Mouse (Mus musculus): ENCODE data around the gene Actl10. TPM values are rescaled to one million over a fixed set of nuclear protein-coding genes. Genes with fewer than 3 reads are reported as not detected.

The Actl10 gene
- polyA plus RNA-seq, 1 experiment from 2014 or later, result not detected

- Histone ChIP-seq H3K9me3 (ENCODE audit: low read length) (no peaks in the 10 kb centered on the region), H3K4me3 (ENCODE audit: low read depth, low read length) (peak overlapping the region; percentile 23; the same call in 1 of the 2 replicates), H3K36me3 (ENCODE audit: insufficient read depth, low read length) (no peaks in the 10 kb centered on the region), H3K27me3 (replicated peaks; ENCODE audit: insufficient read depth, low read length) (no peaks in the 10 kb centered on the region), H3K4me2 (replicated peaks; ENCODE audit: low read depth, low read length) (peak overlapping the region; percentile 56), H3K27ac (ENCODE audit: low read length) (no peak overlapping the region), H3K9ac (replicated peaks; ENCODE audit: low read depth) (no peak overlapping the region), H3K4me1 (ENCODE audit: insufficient read depth, low read depth, low read length) (peaks cover 16% of the 10 kb centered on the region)
- TF ChIP-seq CTCF (IDR thresholded peaks at IDR 0.05), result peak; percentile 83
- no peak for TF ChIP-seq EP300 (IDR thresholded peaks at IDR 0.05)
- 9% methylated on average over 27 of the region's 27 CpGs for WGBS
- DNase-seq (ENCODE audit: low spot score) (peak; percentile 87), ATAC-seq (peak; percentile 74)
Measured at GRCm38 (mm10) chr2:154552424-154552907, 890 bp downstream of the Actl10 start.

DNA sequence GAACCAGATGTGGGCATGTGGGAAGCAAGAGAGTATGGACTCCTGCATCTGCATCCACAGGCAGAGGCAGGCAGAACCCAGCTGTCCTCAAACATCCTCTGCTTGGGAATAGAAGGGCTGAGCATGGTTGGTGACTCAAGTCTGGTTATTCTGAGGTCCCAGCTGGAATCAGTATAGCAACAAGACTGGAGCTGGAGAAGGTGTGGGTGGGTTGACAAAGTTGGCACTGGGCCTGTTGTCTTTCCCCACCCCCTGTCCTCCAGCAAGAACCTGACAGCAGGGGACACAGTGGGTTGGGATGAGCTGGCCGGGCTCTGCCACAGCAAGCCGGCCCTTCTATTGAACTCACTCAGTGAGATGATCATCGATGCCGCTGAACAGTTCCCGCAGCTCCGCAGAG, 3.7 kb downstream of the Actl10 start:
- Histone ChIP-seq H3K27me3 (replicated peaks; ENCODE audit: insufficient read depth, low read length) (no peaks in the 10 kb centered on the region), H3K9me3 (ENCODE audit: low read length) (no peaks in the 10 kb centered on the region), H3K4me1 (ENCODE audit: insufficient read depth, low read depth, low read length) (peaks cover 10% of the 10 kb centered on the region; the same call in 1 of the 2 replicates), H3K4me2 (replicated peaks; ENCODE audit: low read depth, low read length) (no peak overlapping the region), H3K9ac (replicated peaks; ENCODE audit: low read depth) (no peak overlapping the region), H3K27ac (ENCODE audit: low read length) (no peak overlapping the region), H3K4me3 (ENCODE audit: low read depth, low read length) (no peak overlapping the region), H3K36me3 (ENCODE audit: insufficient read depth, low read length) (no peaks in the 10 kb centered on the region)
- 75% methylated on average over 6 of the region's 6 CpGs for WGBS
- peak; percentile 36 for DNase-seq (ENCODE audit: low spot score)
- 0 out of 2 replicates have a peak, but pooled peaks have one; percentile 1 for ATAC-seq
- no peak for TF ChIP-seq CTCF (IDR thresholded peaks at IDR 0.05)
- no peak for TF ChIP-seq EP300 (IDR thresholded peaks at IDR 0.05)

GRCm38 (mm10) chr2:154557184-154557832, 5.7 kb downstream of the Actl10 start:
- Histone ChIP-seq H3K4me2 (replicated peaks; ENCODE audit: low read depth, low read length) (no peak overlapping the region), H3K4me3 (ENCODE audit: low read depth, low read length) (no peak overlapping the region), H3K4me1 (ENCODE audit: insufficient read depth, low read depth, low read length) (peaks cover 4% of the 10 kb centered on the region; the same call in 1 of the 2 replicates), H3K27me3 (replicated peaks; ENCODE audit: insufficient read depth, low read length) (no peaks in the 10 kb centered on the region), H3K9ac (replicated peaks; ENCODE audit: low read depth) (no peak overlapping the region), H3K27ac (ENCODE audit: low read length) (no peak overlapping the region), H3K9me3 (ENCODE audit: low read length) (no peaks in the 10 kb centered on the region), H3K36me3 (ENCODE audit: insufficient read depth, low read length) (no peaks in the 10 kb centered on the region)
- TF ChIP-seq EP300 (IDR thresholded peaks at IDR 0.05) (no peak), CTCF (IDR thresholded peaks at IDR 0.05) (no peak)
- WGBS, result 31% methylated on average over 5 of the region's 5 CpGs
- DNase-seq (ENCODE audit: low spot score), result no peak
- ATAC-seq, result no peak

DNA sequence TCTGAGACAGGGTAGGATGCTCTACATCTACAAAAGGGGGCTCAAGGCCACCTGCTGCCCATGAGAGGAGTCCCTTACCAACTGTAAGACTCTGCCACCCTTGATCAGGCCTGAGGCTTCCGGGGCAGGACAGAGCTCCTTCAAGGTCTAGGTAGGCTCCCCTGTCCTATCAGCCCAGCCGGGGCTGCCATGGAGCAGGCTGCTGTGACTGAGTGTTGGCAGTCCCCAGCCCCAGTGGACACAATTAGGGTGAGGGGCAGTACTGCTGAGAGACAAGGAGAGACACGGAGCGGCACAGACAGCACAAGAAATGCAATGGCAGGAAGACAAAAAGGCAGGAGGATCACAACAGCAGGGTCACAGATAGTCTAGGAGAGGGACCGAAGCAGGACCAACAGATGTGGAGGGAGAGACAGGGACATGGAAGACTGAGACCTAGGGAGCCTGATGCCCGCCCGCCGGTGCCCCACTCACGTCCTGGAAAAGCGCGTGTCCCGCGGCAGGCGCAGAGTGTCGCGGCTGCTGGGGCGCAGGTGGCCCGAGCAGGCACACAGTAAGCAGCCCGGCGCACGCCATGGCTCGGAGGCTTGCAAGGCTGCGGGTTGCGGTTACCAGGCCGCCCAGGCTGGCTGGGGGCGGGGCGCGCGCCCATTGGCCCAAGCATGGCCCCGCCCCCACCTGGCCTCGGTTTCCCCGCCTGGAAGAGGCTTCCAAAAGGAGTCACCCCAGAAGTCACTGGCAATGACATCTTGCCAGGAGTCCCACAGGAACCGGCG, 6.9 kb downstream of the Actl10 start, which contains the start of gene Necab3:
Necab3 (minus strand) TSS at position 627 of the 776 bp plus-strand sequence.
- TF ChIP-seq EP300 (IDR thresholded peaks at IDR 0.05) (no peak), CTCF (IDR thresholded peaks at IDR 0.05) (no peak)
- Histone ChIP-seq H3K4me2 (replicated peaks; ENCODE audit: low read depth, low read length) (peak within 1 kb of the TSS; percentile 41), H3K36me3 (ENCODE audit: insufficient read depth, low read length) (no peaks in the 10 kb centered on the region), H3K27me3 (replicated peaks; ENCODE audit: insufficient read depth, low read length) (no peaks in the 10 kb centered on the region), H3K9ac (replicated peaks; ENCODE audit: low read depth) (no peak within 1 kb of the TSS), H3K9me3 (ENCODE audit: low read length) (no peaks in the 10 kb centered on the region), H3K27ac (ENCODE audit: low read length) (no peak within 1 kb of the TSS), H3K4me3 (ENCODE audit: low read depth, low read length) (0 out of 2 replicates have a peak within 1 kb of the TSS, but pooled peaks have one; percentile 17), H3K4me1 (ENCODE audit: insufficient read depth, low read depth, low read length) (peaks cover 3% of the 10 kb centered on the region; the same call in 1 of the 2 replicates)
- no peak for DNase-seq (ENCODE audit: low spot score)
- peak; percentile 42; the same call in 1 of the 2 replicates for ATAC-seq
- 9% methylated on average over 33 of the region's 34 CpGs for WGBS

DNA sequence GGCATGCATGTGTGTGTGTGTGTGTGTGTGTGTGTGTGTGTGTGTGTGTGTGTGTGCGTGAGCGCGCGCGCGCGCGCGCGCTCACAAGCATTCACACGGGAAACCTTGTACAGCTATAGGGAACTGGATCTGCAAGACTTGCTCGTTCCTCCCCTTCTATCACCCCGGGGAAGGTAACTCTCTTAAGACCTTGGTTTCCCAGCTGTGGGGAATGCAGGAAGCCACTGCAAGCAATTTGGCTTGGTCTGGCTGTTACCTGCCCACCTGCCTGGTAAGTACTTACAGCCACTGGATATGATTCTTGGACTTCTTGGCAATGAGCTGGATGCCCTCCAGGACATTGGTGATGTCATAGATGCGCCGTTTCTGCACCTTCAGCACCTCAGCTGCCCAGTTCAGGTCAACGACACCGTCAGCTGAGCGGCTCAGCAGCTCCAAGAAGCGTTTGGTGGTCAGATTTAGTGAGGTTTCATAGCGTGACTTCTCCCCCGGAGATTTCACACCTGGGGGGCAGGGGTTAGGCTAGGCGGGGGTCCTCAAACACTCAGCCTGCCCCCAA, 12.1 kb downstream of the Actl10 start:
- Histone ChIP-seq H3K4me2 (replicated peaks; ENCODE audit: low read depth, low read length) (no peak overlapping the region), H3K9me3 (ENCODE audit: low read length) (no peaks in the 10 kb centered on the region), H3K4me3 (ENCODE audit: low read depth, low read length) (no peak overlapping the region), H3K9ac (replicated peaks; ENCODE audit: low read depth) (no peak overlapping the region), H3K4me1 (ENCODE audit: insufficient read depth, low read depth, low read length) (peaks cover 12% of the 10 kb centered on the region; the same call in 1 of the 2 replicates), H3K36me3 (ENCODE audit: insufficient read depth, low read length) (no peaks in the 10 kb centered on the region), H3K27me3 (replicated peaks; ENCODE audit: insufficient read depth, low read length) (no peaks in the 10 kb centered on the region), H3K27ac (ENCODE audit: low read length) (no peak overlapping the region)
- no peak for DNase-seq (ENCODE audit: low spot score)
- TF ChIP-seq EP300 (IDR thresholded peaks at IDR 0.05), result no peak
- no peak for TF ChIP-seq CTCF (IDR thresholded peaks at IDR 0.05)
- no peak for ATAC-seq
- 82% methylated on average over 22 of the region's 22 CpGs for WGBS

DNA sequence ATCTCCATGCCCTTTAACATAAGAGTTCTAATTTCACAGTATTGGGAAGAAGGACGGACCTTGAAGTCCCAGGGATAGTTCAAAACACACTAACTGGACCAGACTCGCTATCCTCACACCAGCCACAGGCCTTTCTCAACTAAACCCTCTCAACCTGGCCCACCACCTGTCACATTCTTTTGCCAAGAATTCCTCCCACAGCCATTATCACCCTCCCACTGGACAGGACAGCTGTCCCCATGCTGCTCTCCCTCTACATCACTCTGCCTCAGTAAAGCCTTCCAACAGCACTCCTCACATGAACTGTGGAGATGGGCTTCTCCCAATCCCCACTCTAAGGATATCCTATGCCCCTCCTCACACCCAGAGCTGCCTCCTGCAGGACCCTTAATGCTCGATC, 14.0 kb downstream of the Actl10 start:
- H3K27ac ChIP-seq (ENCODE audit: low read length), result no peak overlapping the region

More for the DNA sequence above, 14.0 kb downstream of the Actl10 start:
- Histone ChIP-seq H3K27me3 (replicated peaks; ENCODE audit: insufficient read depth, low read length) (no peaks in the 10 kb centered on the region), H3K36me3 (ENCODE audit: insufficient read depth, low read length) (no peaks in the 10 kb centered on the region), H3K9ac (replicated peaks; ENCODE audit: low read depth) (no peak overlapping the region), H3K4me1 (ENCODE audit: insufficient read depth, low read depth, low read length) (peaks cover 9% of the 10 kb centered on the region), H3K9me3 (ENCODE audit: low read length) (no peaks in the 10 kb centered on the region), H3K4me3 (ENCODE audit: low read depth, low read length) (no peak overlapping the region), H3K4me2 (replicated peaks; ENCODE audit: low read depth, low read length) (no peak overlapping the region)
- DNase-seq (ENCODE audit: low spot score) (no peak), ATAC-seq (no peak)
- WGBS, result 74% methylated on average over 3 of the region's 3 CpGs
- TF ChIP-seq CTCF (IDR thresholded peaks at IDR 0.05) (no peak), EP300 (IDR thresholded peaks at IDR 0.05) (no peak)
